Mouse (Mus musculus): Measurements from ENCODE around the gene Slc8b1. TPM values are rescaled to one million over a fixed set of nuclear protein-coding genes. Genes with fewer than 3 reads are reported as not detected.

The Slc8b1 gene
- total RNA-seq (2021), result 10 to 100 TPM; 10.0 to 12.2 TPM
- 13.2 and 16.5 TPM in 2 replicates for polyA plus RNA-seq (2012; rRNA removed)
- long read RNA-seq, partial matches to known transcripts, result 0 of 16 reads
- long read RNA-seq, other reads (novel, unspliced or antisense), result 10 of 16 reads

DNA sequence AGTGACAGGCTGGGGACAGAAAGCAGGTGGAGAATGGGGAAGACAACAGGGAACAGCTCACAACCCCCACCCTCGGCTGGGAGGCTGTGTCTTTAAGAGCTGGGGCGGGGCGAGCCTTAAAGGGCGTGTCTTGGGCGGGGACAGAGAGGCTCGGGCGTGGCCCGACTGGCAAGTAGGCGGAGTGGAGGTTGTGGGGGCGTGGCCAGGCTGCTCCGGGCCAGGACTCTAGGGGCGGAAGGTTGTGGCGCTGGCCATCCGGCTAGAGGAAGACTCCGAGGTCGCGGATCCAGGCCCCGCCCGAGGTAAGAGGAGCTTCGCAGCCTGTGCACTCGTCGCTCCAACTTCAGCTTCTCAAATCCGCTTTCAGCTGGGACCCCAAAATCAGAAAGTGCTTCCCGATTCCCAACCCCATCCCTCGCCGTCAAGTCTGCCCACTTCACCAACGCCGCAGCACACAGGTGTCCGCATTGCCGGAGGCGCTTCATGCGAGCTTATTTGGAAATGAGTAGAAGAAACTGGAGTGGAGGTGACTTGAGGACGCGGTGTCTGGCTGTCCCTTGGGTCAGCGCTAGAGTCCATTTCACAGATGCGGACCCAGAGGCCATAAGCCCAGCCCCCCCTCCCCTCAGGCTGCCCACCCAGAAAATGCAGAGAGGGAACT lies at the start of gene Slc8b1:
Gene Slc8b1, plus strand, starts transcription at position 187 of the 661 bp plus-strand sequence.
- TF ChIP-seq CTCF (IDR thresholded peaks at IDR 0.05), result peak; percentile 19; the same call in 1 of the 2 replicates
- TF ChIP-seq EP300 (IDR thresholded peaks at IDR 0.05; ENCODE audit: insufficient read depth, low read depth, low read length), result no peak
- peak; percentile 93 for TF ChIP-seq POLR2A (IDR thresholded peaks at IDR 0.05; ENCODE audit: insufficient read depth, low read depth, low read length)
- H3K9ac ChIP-seq (ENCODE audit: low read depth, low read length), result peak within 1 kb of the TSS; percentile 60
- peak within 1 kb of the TSS; percentile 66 for H3K4me3 ChIP-seq
- H3K36me3 ChIP-seq (ENCODE audit: control insufficient read depth, insufficient read depth, low read length), result no peaks in the 10 kb centered on the region
- peak within 1 kb of the TSS; percentile 88 for H3K27ac ChIP-seq
- 2% methylated on average over 36 of the region's 36 CpGs for WGBS
- H3K79me2 ChIP-seq (replicated peaks; ENCODE audit: control insufficient read depth, insufficient read depth, low read length), result no peaks in the 10 kb centered on the region
- no peaks in the 10 kb centered on the region for H3K27me3 ChIP-seq (ENCODE audit: control insufficient read depth, insufficient read depth, low read length)
- intact Hi-C loops (cut with DNase I), result loop anchor here (2.0 kb wide), 1 partner anchor 78 kb away; the partner anchor contains the start of genes Iqcd and Tpcn1
- H3K4me1 ChIP-seq (ENCODE audit: control insufficient read depth, insufficient read depth, low read length), result peaks cover 24% of the 10 kb centered on the region
- DNase-seq, result peak; percentile 96 to 99

DNA sequence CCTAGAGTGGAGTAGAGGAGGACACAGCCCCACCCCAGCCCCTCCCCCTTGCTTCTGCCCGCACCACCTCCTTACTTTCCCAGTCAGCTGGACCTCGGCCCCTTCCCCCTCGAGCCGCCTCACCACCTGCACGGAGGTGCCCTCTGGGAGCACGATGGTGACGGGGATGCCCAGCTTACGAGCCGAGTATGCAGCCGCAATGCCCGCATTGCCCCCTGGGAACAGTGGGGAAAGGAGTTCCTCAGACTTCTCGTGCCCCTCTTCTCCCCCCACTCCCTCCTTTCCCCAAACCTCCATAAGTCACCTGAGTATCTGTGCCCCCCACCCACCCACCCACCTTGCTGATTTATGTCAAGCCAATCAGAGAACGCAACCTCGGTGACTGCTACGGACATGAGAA lies 49.1 kb upstream of the Slc8b1 start:
- Histone ChIP-seq H3K27ac (no peak overlapping the region), H3K4me3 (no peak overlapping the region), H3K79me2 (replicated peaks; ENCODE audit: control insufficient read depth, insufficient read depth, low read length) (no peaks in the 10 kb centered on the region), H3K27me3 (ENCODE audit: control insufficient read depth, insufficient read depth, low read length) (no peaks in the 10 kb centered on the region), H3K4me1 (ENCODE audit: control insufficient read depth, insufficient read depth, low read length) (no peaks in the 10 kb centered on the region), H3K9ac (ENCODE audit: low read depth, low read length) (no peak overlapping the region), H3K36me3 (ENCODE audit: control insufficient read depth, insufficient read depth, low read length) (no peaks in the 10 kb centered on the region)
- DNase-seq, result no peak
- TF ChIP-seq CTCF (IDR thresholded peaks at IDR 0.05) (no peak), EP300 (IDR thresholded peaks at IDR 0.05; ENCODE audit: insufficient read depth, low read depth, low read length) (no peak), POLR2A (IDR thresholded peaks at IDR 0.05; ENCODE audit: insufficient read depth, low read depth, low read length) (no peak)
- WGBS, result 74% methylated on average over 15 of the region's 15 CpGs
- intact Hi-C loops (cut with DNase I), result no loop called here

DNA sequence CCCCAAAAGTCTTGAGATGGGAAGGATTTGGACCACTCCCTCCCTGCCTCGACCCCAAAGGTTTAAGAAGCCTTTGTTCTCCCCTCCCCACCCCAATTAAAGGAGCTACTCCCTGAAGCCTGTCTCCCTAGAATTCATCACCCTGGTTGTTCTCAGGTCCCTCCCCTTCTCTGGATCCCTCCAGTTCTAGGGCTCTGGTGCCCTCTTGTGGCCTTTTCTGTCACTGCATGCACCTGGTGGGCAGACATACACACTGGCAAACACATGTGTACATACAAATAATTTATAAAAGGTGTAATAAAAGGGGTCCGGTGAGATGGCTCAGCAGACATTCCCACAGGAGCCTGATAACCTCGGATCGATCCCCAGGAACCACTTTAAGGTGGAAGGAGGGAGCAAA lies 46.6 kb upstream of the Slc8b1 start:
- no peak overlapping the region for H3K27ac ChIP-seq
- intact Hi-C loops (cut with DNase I), result no loop called here
- DNase-seq, result no peak
- H3K27me3 ChIP-seq (ENCODE audit: control insufficient read depth, insufficient read depth, low read length), result no peaks in the 10 kb centered on the region
- no peaks in the 10 kb centered on the region for H3K4me1 ChIP-seq (ENCODE audit: control insufficient read depth, insufficient read depth, low read length)
- no peak overlapping the region for H3K4me3 ChIP-seq
- H3K36me3 ChIP-seq (ENCODE audit: control insufficient read depth, insufficient read depth, low read length), result no peaks in the 10 kb centered on the region
- H3K79me2 ChIP-seq (replicated peaks; ENCODE audit: control insufficient read depth, insufficient read depth, low read length), result no peaks in the 10 kb centered on the region
- no peak overlapping the region for H3K9ac ChIP-seq (ENCODE audit: low read depth, low read length)
- TF ChIP-seq EP300 (IDR thresholded peaks at IDR 0.05; ENCODE audit: insufficient read depth, low read depth, low read length) (no peak), CTCF (IDR thresholded peaks at IDR 0.05) (peak; percentile 46), POLR2A (IDR thresholded peaks at IDR 0.05; ENCODE audit: insufficient read depth, low read depth, low read length) (no peak)
- WGBS, result 78% methylated on average over 4 of the region's 4 CpGs

DNA sequence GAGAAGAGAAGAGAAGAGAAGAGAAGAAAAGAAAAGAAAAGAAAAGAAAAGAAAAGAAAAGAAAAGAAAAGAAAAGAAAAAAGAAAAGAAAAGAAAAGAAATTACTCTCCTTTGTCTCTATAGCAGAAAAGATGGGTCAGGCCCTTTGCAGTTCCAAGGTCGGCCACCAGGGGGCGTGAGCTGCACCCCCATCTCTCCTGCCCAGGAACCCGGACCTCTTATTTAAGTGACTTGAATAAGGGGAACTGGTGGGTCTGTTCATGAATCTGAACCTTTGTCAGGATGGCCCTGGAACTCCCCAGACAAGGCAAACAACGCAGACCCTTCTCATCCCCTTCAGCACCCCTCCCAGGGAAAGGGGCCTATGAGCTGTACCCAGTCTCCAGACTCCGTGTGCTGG lies 45.9 kb upstream of the Slc8b1 start:
- intact Hi-C loops (cut with DNase I), result no loop called here
- no peaks in the 10 kb centered on the region for H3K36me3 ChIP-seq (ENCODE audit: control insufficient read depth, insufficient read depth, low read length)
- no peak overlapping the region for H3K9ac ChIP-seq (ENCODE audit: low read depth, low read length)
- DNase-seq, result peak in 1 of 2 experiments; percentile 43
- H3K4me3 ChIP-seq, result no peak overlapping the region
- no peaks in the 10 kb centered on the region for H3K27me3 ChIP-seq (ENCODE audit: control insufficient read depth, insufficient read depth, low read length)
- H3K4me1 ChIP-seq (ENCODE audit: control insufficient read depth, insufficient read depth, low read length), result no peaks in the 10 kb centered on the region
- H3K27ac ChIP-seq, result no peak overlapping the region
- WGBS, result 34% methylated on average over 5 of the region's 5 CpGs
- TF ChIP-seq EP300 (IDR thresholded peaks at IDR 0.05; ENCODE audit: insufficient read depth, low read depth, low read length), result no peak
- TF ChIP-seq CTCF (IDR thresholded peaks at IDR 0.05), result peak; percentile 77
- no peaks in the 10 kb centered on the region for H3K79me2 ChIP-seq (replicated peaks; ENCODE audit: control insufficient read depth, insufficient read depth, low read length)

DNA sequence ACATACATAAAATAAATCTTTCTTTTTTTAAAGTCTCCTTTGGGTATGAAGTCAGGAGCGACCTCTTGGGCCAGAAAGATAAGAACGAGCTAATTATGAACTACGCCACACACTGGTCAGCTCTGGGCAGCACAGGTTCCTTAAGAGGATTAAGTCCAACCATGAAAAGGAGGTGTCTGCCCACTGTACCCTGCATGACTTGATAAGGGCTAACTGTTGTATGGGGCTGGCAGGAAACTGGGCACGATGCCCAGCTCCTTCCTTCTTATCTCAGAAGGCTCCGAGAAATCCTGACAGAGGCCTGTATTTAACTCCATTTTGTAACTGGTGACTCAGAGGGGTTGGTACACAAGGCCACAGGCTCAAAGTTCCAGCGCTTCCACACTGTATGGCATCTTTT lies 45.1 kb upstream of the Slc8b1 start:
- Histone ChIP-seq H3K27ac (peak overlapping the region; percentile 65), H3K9ac (ENCODE audit: low read depth, low read length) (no peak overlapping the region), H3K27me3 (ENCODE audit: control insufficient read depth, insufficient read depth, low read length) (no peaks in the 10 kb centered on the region), H3K4me3 (no peak overlapping the region), H3K36me3 (ENCODE audit: control insufficient read depth, insufficient read depth, low read length) (no peaks in the 10 kb centered on the region), H3K79me2 (replicated peaks; ENCODE audit: control insufficient read depth, insufficient read depth, low read length) (no peaks in the 10 kb centered on the region), H3K4me1 (ENCODE audit: control insufficient read depth, insufficient read depth, low read length) (no peaks in the 10 kb centered on the region)
- DNase-seq, result peak; percentile 46 to 79
- intact Hi-C loops (cut with DNase I), result no loop called here
- TF ChIP-seq POLR2A (IDR thresholded peaks at IDR 0.05; ENCODE audit: insufficient read depth, low read depth, low read length) (no peak), CTCF (IDR thresholded peaks at IDR 0.05) (peak; percentile 50), EP300 (IDR thresholded peaks at IDR 0.05; ENCODE audit: insufficient read depth, low read depth, low read length) (no peak)
- WGBS, result 23% methylated on average over 6 of the region's 6 CpGs

DNA sequence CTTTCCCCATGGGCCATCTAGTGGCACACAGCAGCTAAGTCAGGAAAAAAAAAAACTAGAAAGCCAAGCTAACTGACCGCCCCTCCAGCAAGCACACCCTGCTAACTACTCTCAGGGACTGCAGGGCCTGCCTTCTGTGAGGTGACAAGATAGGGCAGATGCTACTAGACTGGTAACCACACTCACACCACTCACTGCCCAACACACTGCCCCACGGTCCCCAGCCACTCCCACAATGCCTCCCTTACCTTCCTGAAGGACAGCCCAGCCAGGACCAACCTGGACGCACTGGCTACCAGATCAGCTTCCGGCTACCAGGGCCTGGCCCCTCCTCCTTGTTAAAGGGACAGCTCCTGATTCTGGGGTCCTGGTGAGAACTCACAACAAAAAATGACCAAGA lies 43.9 kb upstream of the Slc8b1 start:
- H3K4me1 ChIP-seq (ENCODE audit: control insufficient read depth, insufficient read depth, low read length), result no peaks in the 10 kb centered on the region
- H3K4me3 ChIP-seq, result peak overlapping the region; percentile 29
- no peak for TF ChIP-seq EP300 (IDR thresholded peaks at IDR 0.05; ENCODE audit: insufficient read depth, low read depth, low read length)
- TF ChIP-seq CTCF (IDR thresholded peaks at IDR 0.05), result peak; percentile 32
- peak; percentile 39; the same call in 1 of the 2 replicates for TF ChIP-seq POLR2A (IDR thresholded peaks at IDR 0.05; ENCODE audit: insufficient read depth, low read depth, low read length)
- peak in 1 of 2 experiments; percentile 39 for DNase-seq
- intact Hi-C loops (cut with DNase I), result no loop called here
- no peaks in the 10 kb centered on the region for H3K36me3 ChIP-seq (ENCODE audit: control insufficient read depth, insufficient read depth, low read length)
- 12% methylated on average over 4 of the region's 4 CpGs for WGBS
- no peaks in the 10 kb centered on the region for H3K79me2 ChIP-seq (replicated peaks; ENCODE audit: control insufficient read depth, insufficient read depth, low read length)
- no peaks in the 10 kb centered on the region for H3K27me3 ChIP-seq (ENCODE audit: control insufficient read depth, insufficient read depth, low read length)
- peak overlapping the region; percentile 65 for H3K27ac ChIP-seq
- peak overlapping the region; percentile 10 for H3K9ac ChIP-seq (ENCODE audit: low read depth, low read length)
